Mouse (Mus musculus) limb, embryonic 14.5 days (tissue): ENCODE measurements around the gene Kif27. TPM values are rescaled to one million over a fixed set of nuclear protein-coding genes. Genes with fewer than 3 reads are reported as not detected.

Source experiments
- ATAC-seq: fragments of 200-750 bp; cut with Nextera tagmentation; 2 replicates; pipeline ENCODE4 v1.8.0; 2017; ENCODE audit warnings: low read depth, moderate number of reproducible peaks, moderate TSS enrichment; ENCODE audit not compliant: low FRiP score
- DNase-seq: peaks from one replicate; pipeline ENCODE4 v3.0.0-alpha.2; 2015; ENCODE audit warnings: low spot score
- H3K27ac ChIP-seq: fragments of 300-500 bp; sonication (generic); replicated peaks from 2 replicates; pipeline ENCODE4 v1.5.1; 2014; ENCODE audit warnings: low read depth, mild to moderate bottlenecking, low read length, moderate library complexity, mixed read lengths
- H3K27me3 ChIP-seq: fragments of 300-500 bp; sonication (generic); 2 replicates; pipeline ENCODE4 v1.6.1; 2014; ENCODE audit warnings: low read length, mixed read lengths; ENCODE audit not compliant: control insufficient read depth, insufficient read depth
- H3K36me3 ChIP-seq: fragments of 300-500 bp; sonication (generic); 2 replicates; pipeline ENCODE4 v1.6.1; 2014; ENCODE audit warnings: mild to moderate bottlenecking, low read length, moderate library complexity, mixed read lengths; ENCODE audit not compliant: control insufficient read depth, insufficient read depth
- H3K4me1 ChIP-seq: fragments of 300-500 bp; sonication (generic); 2 replicates; pipeline ENCODE4 v1.6.1; 2014; ENCODE audit warnings: antibody characterized with exemption, low read length, mixed read lengths; ENCODE audit not compliant: control insufficient read depth, insufficient read depth
- H3K4me2 ChIP-seq: fragments of 300-500 bp; sonication (generic); replicated peaks from 2 replicates; pipeline ENCODE4 v1.6.1; 2014; ENCODE audit warnings: low read depth, mild to moderate bottlenecking, low read length, moderate library complexity; ENCODE audit not compliant: severe bottlenecking
- H3K4me3 ChIP-seq: fragments of 300-500 bp; sonication (generic); replicated peaks from 2 replicates; pipeline ENCODE4 v1.5.1; 2014; ENCODE audit warnings: low read length
- H3K9ac ChIP-seq: fragments of 300-500 bp; sonication (generic); 2 replicates; pipeline ENCODE4 v1.6.1; 2014; ENCODE audit warnings: mild to moderate bottlenecking, low read depth, low read length, moderate library complexity; ENCODE audit not compliant: severe bottlenecking
- H3K9me3 ChIP-seq: fragments of 300-500 bp; sonication (generic); 2 replicates; pipeline ENCODE4 v1.6.1; 2016; ENCODE audit warnings: low read length; ENCODE audit not compliant: control insufficient read depth
- POLR2A ChIP-seq: fragments of 200-500 bp; IDR thresholded peaks from 2 replicates; pipeline ENCODE4 v1.8.0; 2012; ENCODE audit warnings: inconsistent platforms, mild to moderate bottlenecking, moderate library complexity, borderline replicate concordance; ENCODE audit not compliant: insufficient read depth, insufficient read length; ENCODE audit errors: extremely low read depth
- WGBS: fragments of 180-500 bp; shearing (Covaris S2); extraction: QIAGEN DNeasy Blood & Tissue Kit; methylation state at CpG from one replicate; pipeline ENCODE4 v1.1.7; 2014; 5-methylcytosine and 5-hydroxymethylcytosine counted together
- polyA plus RNA-seq, 2 experiments: library from polyadenylated mRNA; depleted of rRNA in 1 of 2; stranded (reverse) in 1 of 2; unstranded in 1 of 2; fragments of >200 nt; fragmentation: Nextera tagmentation in 1 of 2; extraction: Ambion mirVana in 1 of 2; gene quantifications; 2 replicates each; pipeline versions ENCODE4 v1.2.1 to v1.2.3; 2012 to 2014

Gene Kif27
- polyA plus RNA-seq, 2 experiments = 0.39 to 0.89 TPM

DNA sequence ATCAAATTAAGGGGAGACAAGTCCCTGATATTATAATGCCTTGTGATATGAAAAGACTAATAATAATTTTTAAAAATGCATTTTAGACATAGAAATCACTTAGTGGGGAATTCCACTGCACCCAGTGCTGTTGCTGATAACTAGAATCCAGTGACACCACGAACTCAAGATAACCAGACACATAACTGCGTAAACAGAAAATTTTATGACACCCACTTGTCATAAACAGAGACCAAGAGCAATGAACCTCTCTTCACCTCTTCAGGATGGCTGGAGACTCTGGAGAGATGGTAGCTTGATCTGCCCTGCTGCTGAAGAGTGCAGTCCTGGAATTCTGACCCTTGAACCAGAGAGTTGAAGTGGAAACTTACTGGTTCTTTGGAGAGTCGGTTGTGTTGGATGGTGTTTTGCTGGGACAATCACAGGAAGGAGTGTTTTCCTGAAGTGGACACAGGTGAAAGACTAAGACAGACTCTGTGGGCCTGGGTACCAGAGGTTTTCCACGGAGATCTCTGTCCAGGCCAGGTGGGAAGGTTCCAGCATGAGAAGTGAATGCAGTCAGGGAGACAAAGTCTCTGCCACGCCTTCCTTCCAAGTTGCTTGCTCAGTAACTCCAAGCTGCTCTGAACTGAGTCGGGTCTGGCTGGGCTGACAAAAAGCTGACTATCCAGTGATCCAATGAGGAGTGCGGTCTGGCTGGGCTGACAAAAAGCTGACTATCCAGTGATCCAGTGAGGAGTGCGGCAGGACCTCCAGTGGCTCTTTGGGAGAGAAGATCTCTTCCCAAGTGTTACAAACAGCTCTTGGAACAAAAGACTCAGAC, 5.6 kb upstream of the Kif27 start:
- Histone ChIP-seq H3K27ac (no peak overlapping the region), H3K27me3 (no peaks in the 10 kb centered on the region), H3K4me3 (no peak overlapping the region), H3K4me1 (no peaks in the 10 kb centered on the region), H3K4me2 (no peak overlapping the region), H3K36me3 (no peaks in the 10 kb centered on the region), H3K9ac (no peak overlapping the region), H3K9me3 (no peaks in the 10 kb centered on the region)
- 81% methylated on average over 8 of the region's 8 CpGs for WGBS
- DNase-seq (no peak), ATAC-seq (no peak)
- TF ChIP-seq POLR2A = no peak

- peak; percentile 57 for ATAC-seq
Measured at GRCm38 (mm10) chr13:58359304-58359653, 357 bp upstream of the Kif27 start.

GRCm38 (mm10) chr13:58352996-58353395, 5.9 kb downstream of the Kif27 start:
- no peak for TF ChIP-seq POLR2A
- no peaks in the 10 kb centered on the region for H3K4me1 ChIP-seq
- no peak overlapping the region for H3K4me2 ChIP-seq
- H3K4me3 ChIP-seq = no peak overlapping the region
- no peak for ATAC-seq
- H3K9ac ChIP-seq = no peak overlapping the region
- no peaks in the 10 kb centered on the region for H3K27me3 ChIP-seq
- H3K9me3 ChIP-seq = no peaks in the 10 kb centered on the region
- no peaks in the 10 kb centered on the region for H3K36me3 ChIP-seq
- no peak for DNase-seq
- H3K27ac ChIP-seq = no peak overlapping the region

More at GRCm38 (mm10) chr13:58359304-58359653, 357 bp upstream of the Kif27 start:
- DNase-seq = no peak
- Histone ChIP-seq H3K9ac (0 out of 2 replicates have a peak overlapping the region, but pooled peaks have one; percentile 57), H3K27me3 (no peaks in the 10 kb centered on the region), H3K36me3 (no peaks in the 10 kb centered on the region), H3K27ac (no peak overlapping the region), H3K9me3 (no peaks in the 10 kb centered on the region), H3K4me1 (no peaks in the 10 kb centered on the region), H3K4me2 (peak overlapping the region; percentile 91), H3K4me3 (peak overlapping the region; percentile 63)
- WGBS = 7% methylated on average over 7 of the region's 7 CpGs
- no peak for TF ChIP-seq POLR2A

- Histone ChIP-seq H3K27ac (no peak overlapping the region), H3K9ac (no peak overlapping the region), H3K36me3 (no peaks in the 10 kb centered on the region), H3K4me2 (no peak overlapping the region), H3K4me3 (no peak overlapping the region), H3K4me1 (no peaks in the 10 kb centered on the region), H3K9me3 (no peaks in the 10 kb centered on the region), H3K27me3 (no peaks in the 10 kb centered on the region)
- no peak for DNase-seq
- ATAC-seq = no peak
- TF ChIP-seq POLR2A = no peak
- 61% methylated on average over 4 of the region's 4 CpGs for WGBS
Measured at GRCm38 (mm10) chr13:58350606-58351005, 8.3 kb downstream of the Kif27 start.

DNA sequence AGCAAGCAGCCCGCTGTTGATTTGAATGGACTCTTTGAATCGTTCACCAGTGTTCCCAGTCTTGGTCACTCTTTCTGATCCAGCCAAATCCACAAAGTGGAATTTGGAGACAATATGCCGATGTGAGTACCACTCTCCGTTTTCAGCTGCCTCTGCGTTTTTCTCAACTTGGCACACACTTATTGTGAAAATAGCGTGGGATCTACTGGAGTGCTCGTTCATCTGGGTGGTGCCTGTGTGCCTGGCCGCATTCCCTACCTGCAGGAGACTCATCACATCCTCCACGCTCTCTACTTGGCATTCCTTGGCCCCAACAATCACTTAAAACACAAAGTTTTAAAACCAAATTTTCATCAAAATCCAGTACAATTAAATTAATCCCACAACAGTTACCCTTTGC, 14.4 kb downstream of the Kif27 start:
- Histone ChIP-seq H3K4me2 (no peak overlapping the region), H3K4me1 (no peaks in the 10 kb centered on the region), H3K9me3 (no peaks in the 10 kb centered on the region), H3K27me3 (no peaks in the 10 kb centered on the region), H3K27ac (no peak overlapping the region), H3K9ac (no peak overlapping the region), H3K36me3 (no peaks in the 10 kb centered on the region), H3K4me3 (no peak overlapping the region)
- no peak for TF ChIP-seq POLR2A
- 84% methylated on average over 9 of the region's 9 CpGs for WGBS
- DNase-seq = no peak
- no peak for ATAC-seq
